Mouse (Mus musculus) gastrocnemius, postnatal 14 days (tissue): ENCODE measurements around the gene Map3k11. TPM values are rescaled to one million over a fixed set of nuclear protein-coding genes. Genes with fewer than 3 reads are reported as not detected.
"Not testable (repeated sequence)": the region's sequence is repeated elsewhere in the genome, so short reads cannot be mapped to it uniquely, and the experiment has no call there.

Experiments
- DNase-seq: peaks from one replicate; pipeline ENCODE4 v3.0.0; 2021; ENCODE audit warnings: mixed read lengths
- intact Hi-C: fragments of 180-260 bp; cut with DNase I; formaldehyde crosslinking; loops from one replicate; pipeline ENCODE4 v1.15.1; 2025; ENCODE audit warnings: low total_unique reads
- total RNA-seq, 2 experiments: library from RNA; stranded (reverse); gene quantifications; 2 replicates each; pipeline ENCODE4 v1.2.3; 2021

The Map3k11 gene
- total RNA-seq, 2 experiments from 2014 or later: 16.7 TPM

- intact Hi-C loops: no loop called here
- DNase-seq: no peak
Measured at GRCm38 (mm10) chr19:5664669-5665257, 23.8 kb upstream of the Map3k11 start.

- intact Hi-C loops: no loop called here
- DNase-seq: no peak
Measured at GRCm38 (mm10) chr19:5665465-5665864, 23.1 kb upstream of the Map3k11 start.

- intact Hi-C loops: no loop called here
- DNase-seq: no peak
Measured at GRCm38 (mm10) chr19:5666386-5666785, 22.2 kb upstream of the Map3k11 start.

GRCm38 (mm10) chr19:5668372-5668771, 20.2 kb upstream of the Map3k11 start:
- intact Hi-C loops: no loop called here

GRCm38 (mm10) chr19:5680432-5680831, 8.1 kb upstream of the Map3k11 start:
- DNase-seq: no peak
- intact Hi-C loops: no loop called here

More at GRCm38 (mm10) chr19:5668372-5668771, 20.2 kb upstream of the Map3k11 start:
- no peak for DNase-seq

- no peak for DNase-seq
- intact Hi-C loops: no loop called here
Measured at GRCm38 (mm10) chr19:5684236-5684635, 4.3 kb upstream of the Map3k11 start.

- intact Hi-C loops: no loop called here
- no peak for DNase-seq
Measured at GRCm38 (mm10) chr19:5684985-5685384, 3.6 kb upstream of the Map3k11 start.

- intact Hi-C loops: no loop called here
- DNase-seq: no peak
Measured at GRCm38 (mm10) chr19:5685431-5685830, 3.1 kb upstream of the Map3k11 start.

- DNase-seq: no peak
- intact Hi-C loops: no loop called here
Measured at GRCm38 (mm10) chr19:5685861-5686260, 2.7 kb upstream of the Map3k11 start.

GRCm38 (mm10) chr19:5686437-5686836, 2.1 kb upstream of the Map3k11 start:
- no peak for DNase-seq
- intact Hi-C loops: no loop called here

- intact Hi-C loops, DNase-seq: not testable (repeated sequence)
Measured at GRCm38 (mm10) chr19:5686954-5687353, 1.6 kb upstream of the Map3k11 start.

- intact Hi-C loops: no loop called here
- no peak for DNase-seq
Measured at GRCm38 (mm10) chr19:5687738-5688137, 804 bp upstream of the Map3k11 start.

- intact Hi-C loops: no loop called here
- DNase-seq: no peak
Measured at GRCm38 (mm10) chr19:5689088-5689428, 516 bp downstream of the Map3k11 start.

GRCm38 (mm10) chr19:5689565-5690342, 1.2 kb downstream of the Map3k11 start:
- intact Hi-C loops: no loop called here

GRCm38 (mm10) chr19:5690343-5690735, 1.8 kb downstream of the Map3k11 start:
- DNase-seq: no peak
- intact Hi-C loops: no loop called here

More at GRCm38 (mm10) chr19:5689565-5690342, 1.2 kb downstream of the Map3k11 start:
- DNase-seq: peak; percentile 89

- intact Hi-C loops: no loop called here
- no peak for DNase-seq
Measured at GRCm38 (mm10) chr19:5691601-5692000, 3.1 kb downstream of the Map3k11 start.

GRCm38 (mm10) chr19:5692086-5692912, 3.8 kb downstream of the Map3k11 start:
- peak; percentile 72 for DNase-seq
- intact Hi-C loops: no loop called here

GRCm38 (mm10) chr19:5692913-5693396, 4.4 kb downstream of the Map3k11 start:
- no peak for DNase-seq
- intact Hi-C loops: no loop called here

- intact Hi-C loops: no loop called here
Measured at GRCm38 (mm10) chr19:5693801-5694200, 5.3 kb downstream of the Map3k11 start.

GRCm38 (mm10) chr19:5695849-5696462, 7.4 kb downstream of the Map3k11 start:
- intact Hi-C loops: no loop called here

More at GRCm38 (mm10) chr19:5693801-5694200, 5.3 kb downstream of the Map3k11 start:
- DNase-seq: no peak

More at GRCm38 (mm10) chr19:5695849-5696462, 7.4 kb downstream of the Map3k11 start:
- DNase-seq: no peak
